Mouse (Mus musculus): ENCODE measurements around the gene Mea1. TPM values are rescaled to one million over a fixed set of nuclear protein-coding genes. Genes with fewer than 3 reads are reported as not detected.
A peak's percentile ranks its signal among the peaks of the same experiment; 100 is the strongest.

Gene Mea1
- polyA plus RNA-seq, 1 experiment: 1,562 TPM

DNA sequence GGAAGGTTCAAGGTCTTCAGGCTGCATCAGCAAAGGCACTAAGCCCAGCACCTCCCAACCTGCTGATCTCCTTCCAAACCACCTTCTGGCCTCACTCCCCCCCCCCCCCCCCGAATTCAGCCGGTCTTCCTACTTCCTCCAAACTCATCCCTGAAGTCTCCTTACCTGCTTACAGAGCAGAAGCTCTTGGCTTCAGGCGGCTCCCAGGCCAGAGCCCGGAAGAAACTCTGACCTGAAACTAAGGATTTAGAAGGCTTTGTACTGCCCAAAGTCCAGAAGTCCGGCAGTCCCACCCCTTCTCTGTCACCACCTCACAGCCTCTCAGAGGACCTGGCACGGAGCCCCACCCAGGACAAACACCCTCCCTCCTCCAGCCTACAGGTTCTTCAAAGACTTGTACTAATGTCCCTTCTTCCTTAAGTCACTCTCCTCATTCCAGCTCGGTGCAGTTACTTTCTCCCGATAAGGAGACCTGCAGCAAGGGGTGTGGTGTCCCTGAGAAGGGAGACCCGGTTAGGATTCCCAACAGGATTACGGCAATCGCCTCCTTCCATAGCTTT is 33.6 kb upstream of the Mea1 start:
- Histone ChIP-seq H3K4me1 (ENCODE audit: control insufficient read depth, insufficient read depth, low read length) (peaks cover 7% of the 10 kb centered on the region), H3K4me3 (ENCODE audit: control insufficient read depth, low read depth, low read length) (peak overlapping the region; percentile 90), H3K36me3 (ENCODE audit: control insufficient read depth, insufficient read depth, low read length) (no peaks in the 10 kb centered on the region), H3K27ac (ENCODE audit: control insufficient read depth, insufficient read depth, low read depth, low read length) (peak overlapping the region; percentile 86), H3K27me3 (ENCODE audit: control insufficient read depth, insufficient read depth, low read length) (no peaks in the 10 kb centered on the region)
- TF ChIP-seq POLR2A (IDR thresholded peaks at IDR 0.05; ENCODE audit: control insufficient read depth, low read depth, low read length): no peak
- TF ChIP-seq CTCF (IDR thresholded peaks at IDR 0.05; ENCODE audit: control insufficient read depth, insufficient read depth, insufficient replicate concordance, low read depth, low read length): no peak

DNA sequence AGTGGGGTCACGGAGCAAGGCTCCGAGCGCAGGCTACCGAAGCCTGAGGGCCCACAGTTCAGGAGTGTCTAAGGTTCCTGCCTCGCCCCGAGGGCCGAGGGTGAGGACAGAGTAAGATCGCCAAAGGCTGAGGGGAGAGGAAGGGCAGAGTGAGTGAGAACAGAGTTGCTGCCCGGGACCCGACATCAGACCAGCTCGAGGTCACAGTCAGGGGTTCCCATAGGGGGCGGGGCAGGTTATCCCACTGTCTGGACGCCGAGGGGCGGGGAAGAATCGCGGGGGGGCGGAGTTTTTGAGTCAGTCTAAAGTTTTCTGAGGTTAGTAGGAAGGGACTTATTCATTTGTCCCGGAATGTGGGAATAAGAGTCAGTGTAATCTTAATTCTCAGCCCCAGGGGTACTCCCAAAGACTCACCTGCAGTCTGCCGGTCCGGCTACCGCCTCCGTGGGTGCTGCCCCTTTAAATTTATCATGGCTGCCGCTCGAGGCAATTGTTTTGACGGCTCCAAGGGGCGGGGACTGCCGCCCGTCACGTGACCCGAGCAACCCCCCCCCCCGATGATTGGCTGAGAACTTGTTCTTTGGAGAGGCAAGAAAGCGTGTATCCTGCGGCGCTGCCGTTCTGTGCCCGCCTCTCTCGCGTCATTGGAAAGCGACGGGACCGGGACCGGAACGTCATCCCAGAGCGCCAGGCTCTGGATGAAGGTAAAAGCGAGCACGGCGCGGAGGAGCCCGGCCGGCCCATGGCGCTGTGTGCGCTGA is 32.9 kb upstream of the Mea1 start, which contains the start of the genes Klc4 and Mrpl2:
Gene Klc4 (minus strand): TSS at position 462 of the 761 bp plus-strand sequence.
Gene Mrpl2 (plus strand): TSS at position 669 of the 761 bp plus-strand sequence.
- TF ChIP-seq CTCF (IDR thresholded peaks at IDR 0.05; ENCODE audit: control insufficient read depth, insufficient read depth, insufficient replicate concordance, low read depth, low read length) (no peak), POLR2A (IDR thresholded peaks at IDR 0.05; ENCODE audit: control insufficient read depth, low read depth, low read length) (peak; percentile 88)
- Histone ChIP-seq H3K27me3 (ENCODE audit: control insufficient read depth, insufficient read depth, low read length) (no peaks in the 10 kb centered on the region), H3K4me1 (ENCODE audit: control insufficient read depth, insufficient read depth, low read length) (peaks cover 11% of the 10 kb centered on the region), H3K27ac (ENCODE audit: control insufficient read depth, insufficient read depth, low read depth, low read length) (peak within 1 kb of the TSS; percentile 86), H3K36me3 (ENCODE audit: control insufficient read depth, insufficient read depth, low read length) (no peaks in the 10 kb centered on the region), H3K4me3 (ENCODE audit: control insufficient read depth, low read depth, low read length) (peak within 1 kb of the TSS; percentile 90)

DNA sequence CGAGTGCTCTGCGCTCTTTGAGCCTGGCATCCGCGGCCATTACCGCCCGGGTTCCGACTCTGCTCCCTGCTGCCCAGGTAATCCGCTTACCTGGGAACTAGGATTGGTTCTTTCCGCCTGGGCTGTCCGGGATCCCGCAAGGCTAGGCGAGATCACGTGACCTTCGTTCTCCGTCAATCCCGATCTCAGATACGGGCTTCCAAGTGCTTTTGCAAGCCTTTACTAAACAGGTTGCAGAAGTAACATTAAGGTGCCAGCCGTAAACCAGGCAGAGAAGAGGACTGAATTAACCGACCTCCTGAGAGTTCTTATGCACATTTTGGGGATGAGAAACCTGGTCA is 32.3 kb upstream of the Mea1 start:
- Histone ChIP-seq H3K4me1 (ENCODE audit: control insufficient read depth, insufficient read depth, low read length) (peaks cover 17% of the 10 kb centered on the region), H3K4me3 (ENCODE audit: control insufficient read depth, low read depth, low read length) (peak overlapping the region; percentile 90), H3K27me3 (ENCODE audit: control insufficient read depth, insufficient read depth, low read length) (no peaks in the 10 kb centered on the region), H3K36me3 (ENCODE audit: control insufficient read depth, insufficient read depth, low read length) (no peaks in the 10 kb centered on the region), H3K27ac (ENCODE audit: control insufficient read depth, insufficient read depth, low read depth, low read length) (peak overlapping the region; percentile 25)
- no peak for TF ChIP-seq CTCF (IDR thresholded peaks at IDR 0.05; ENCODE audit: control insufficient read depth, insufficient read depth, insufficient replicate concordance, low read depth, low read length)
- TF ChIP-seq POLR2A (IDR thresholded peaks at IDR 0.05; ENCODE audit: control insufficient read depth, low read depth, low read length): no peak

DNA sequence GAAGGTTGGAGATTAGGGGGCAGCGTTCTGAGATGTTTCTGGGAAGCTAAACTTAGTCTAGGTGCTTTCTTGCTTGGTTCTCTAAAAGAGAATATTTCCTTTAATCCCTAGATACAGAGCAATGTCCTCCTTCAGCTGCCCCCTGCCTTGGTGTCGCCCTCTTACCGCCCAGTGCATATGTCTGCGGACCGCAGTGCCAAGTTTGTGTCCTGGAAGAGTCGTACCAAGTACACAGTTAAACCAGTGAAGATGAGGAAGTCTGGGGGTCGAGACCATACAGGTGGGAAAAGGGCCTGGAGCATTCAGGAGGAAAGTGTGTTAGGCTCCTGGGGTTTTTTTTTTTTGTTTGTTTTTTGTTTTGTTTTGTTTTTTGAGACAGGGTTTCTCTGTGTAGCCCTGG is 31.3 kb upstream of the Mea1 start:
- Histone ChIP-seq H3K36me3 (ENCODE audit: control insufficient read depth, insufficient read depth, low read length) (no peaks in the 10 kb centered on the region), H3K4me1 (ENCODE audit: control insufficient read depth, insufficient read depth, low read length) (peaks cover 23% of the 10 kb centered on the region), H3K27ac (ENCODE audit: control insufficient read depth, insufficient read depth, low read depth, low read length) (no peak overlapping the region), H3K4me3 (ENCODE audit: control insufficient read depth, low read depth, low read length) (no peak overlapping the region), H3K27me3 (ENCODE audit: control insufficient read depth, insufficient read depth, low read length) (no peaks in the 10 kb centered on the region)
- TF ChIP-seq POLR2A (IDR thresholded peaks at IDR 0.05; ENCODE audit: control insufficient read depth, low read depth, low read length) (no peak), CTCF (IDR thresholded peaks at IDR 0.05; ENCODE audit: control insufficient read depth, insufficient read depth, insufficient replicate concordance, low read depth, low read length) (no peak)

DNA sequence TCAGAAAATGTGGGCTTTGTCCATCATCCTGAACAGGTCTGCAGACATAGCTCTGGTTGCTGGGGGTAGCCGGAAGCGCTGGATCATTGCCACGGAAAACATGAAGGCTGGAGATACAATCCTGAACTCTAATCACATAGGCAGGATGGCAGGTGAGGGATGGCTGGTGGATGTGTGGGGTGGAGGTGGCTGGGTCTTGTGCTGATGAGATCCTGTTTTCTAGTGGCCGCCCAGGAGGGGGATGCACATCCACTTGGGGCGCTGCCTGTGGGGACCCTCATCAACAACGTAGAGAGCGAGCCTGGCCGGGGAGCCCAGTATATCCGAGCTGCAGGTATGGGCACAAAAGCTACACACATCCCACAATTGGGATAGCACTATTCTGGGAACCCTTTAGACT is 30.2 kb upstream of the Mea1 start:
- H3K4me1 ChIP-seq (ENCODE audit: control insufficient read depth, insufficient read depth, low read length): peaks cover 23% of the 10 kb centered on the region
- TF ChIP-seq CTCF (IDR thresholded peaks at IDR 0.05; ENCODE audit: control insufficient read depth, insufficient read depth, insufficient replicate concordance, low read depth, low read length) (no peak), POLR2A (IDR thresholded peaks at IDR 0.05; ENCODE audit: control insufficient read depth, low read depth, low read length) (no peak)
- H3K27ac ChIP-seq (ENCODE audit: control insufficient read depth, insufficient read depth, low read depth, low read length): no peak overlapping the region
- H3K4me3 ChIP-seq (ENCODE audit: control insufficient read depth, low read depth, low read length): no peak overlapping the region
- no peaks in the 10 kb centered on the region for H3K36me3 ChIP-seq (ENCODE audit: control insufficient read depth, insufficient read depth, low read length)
- H3K27me3 ChIP-seq (ENCODE audit: control insufficient read depth, insufficient read depth, low read length): no peaks in the 10 kb centered on the region

DNA sequence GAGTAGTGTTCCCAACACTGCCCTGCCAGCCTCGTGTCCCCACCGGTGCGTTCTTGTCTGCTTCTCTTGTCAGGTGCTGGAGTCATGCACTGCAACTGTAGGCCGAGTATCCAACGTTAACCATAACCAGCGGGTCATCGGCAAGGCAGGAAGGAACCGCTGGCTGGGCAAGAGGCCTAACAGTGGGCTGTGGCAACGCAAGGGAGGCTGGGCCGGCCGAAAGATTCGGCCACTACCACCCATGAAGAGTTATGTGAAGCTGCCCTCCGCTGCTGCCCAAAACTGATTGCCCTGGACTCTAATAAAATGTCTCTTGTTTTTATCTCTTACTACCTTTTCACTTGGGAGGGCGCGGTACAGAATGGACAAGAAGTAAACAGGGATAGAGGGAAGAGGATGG is 28.8 kb upstream of the Mea1 start:
- H3K4me1 ChIP-seq (ENCODE audit: control insufficient read depth, insufficient read depth, low read length): peaks cover 23% of the 10 kb centered on the region
- H3K4me3 ChIP-seq (ENCODE audit: control insufficient read depth, low read depth, low read length): peak overlapping the region; percentile 82
- H3K27me3 ChIP-seq (ENCODE audit: control insufficient read depth, insufficient read depth, low read length): no peaks in the 10 kb centered on the region
- no peaks in the 10 kb centered on the region for H3K36me3 ChIP-seq (ENCODE audit: control insufficient read depth, insufficient read depth, low read length)
- TF ChIP-seq POLR2A (IDR thresholded peaks at IDR 0.05; ENCODE audit: control insufficient read depth, low read depth, low read length): no peak
- TF ChIP-seq CTCF (IDR thresholded peaks at IDR 0.05; ENCODE audit: control insufficient read depth, insufficient read depth, insufficient replicate concordance, low read depth, low read length): no peak
- H3K27ac ChIP-seq (ENCODE audit: control insufficient read depth, insufficient read depth, low read depth, low read length): peak overlapping the region; percentile 52

DNA sequence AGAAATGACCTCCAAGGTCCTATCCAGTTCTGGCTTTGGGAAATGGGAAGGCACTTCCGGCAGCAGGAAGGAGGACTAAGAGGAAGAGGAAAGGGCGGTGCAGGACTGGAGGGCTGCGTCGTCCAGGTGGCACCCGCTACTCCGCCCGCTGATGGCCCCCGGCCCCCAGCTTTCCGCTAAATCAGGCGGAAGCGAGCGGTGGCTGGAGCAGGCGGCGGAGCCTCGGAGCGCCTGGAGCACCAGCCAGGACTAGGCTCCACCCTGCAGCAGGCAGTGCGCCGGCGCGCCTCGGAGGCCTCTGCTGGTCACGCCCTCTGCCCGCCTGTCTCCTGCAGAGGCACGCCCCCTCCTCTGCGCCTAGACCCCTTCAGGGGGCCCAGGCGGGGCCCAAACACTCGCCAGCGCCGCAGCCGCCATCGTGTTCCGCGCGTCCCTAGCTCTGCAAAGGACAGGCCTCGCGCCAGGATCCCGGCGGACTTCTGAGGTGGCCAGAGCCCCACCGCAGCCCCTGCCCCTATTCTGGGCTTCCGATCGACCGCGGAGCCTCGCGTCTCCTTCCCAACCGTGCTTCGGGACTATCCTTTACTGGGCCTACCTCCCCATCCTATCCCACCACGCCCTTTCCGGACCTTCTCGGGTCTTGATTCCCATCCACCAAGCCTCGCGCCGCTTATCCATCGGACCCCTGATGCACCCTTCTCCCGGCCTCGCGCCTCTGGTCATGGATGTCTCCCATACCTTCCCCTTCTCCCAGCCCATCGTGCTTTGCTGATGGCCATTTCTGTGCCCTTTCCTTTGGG is 28.2 kb upstream of the Mea1 start, which contains the start of gene Cul7:
Gene Cul7 (plus strand): TSS at position 106 of the 800 bp plus-strand sequence.
- Histone ChIP-seq H3K4me3 (ENCODE audit: control insufficient read depth, low read depth, low read length) (peak within 1 kb of the TSS; percentile 82), H3K4me1 (ENCODE audit: control insufficient read depth, insufficient read depth, low read length) (peaks cover 20% of the 10 kb centered on the region), H3K36me3 (ENCODE audit: control insufficient read depth, insufficient read depth, low read length) (no peaks in the 10 kb centered on the region), H3K27me3 (ENCODE audit: control insufficient read depth, insufficient read depth, low read length) (no peaks in the 10 kb centered on the region), H3K27ac (ENCODE audit: control insufficient read depth, insufficient read depth, low read depth, low read length) (peak within 1 kb of the TSS; percentile 61)
- TF ChIP-seq CTCF (IDR thresholded peaks at IDR 0.05; ENCODE audit: control insufficient read depth, insufficient read depth, insufficient replicate concordance, low read depth, low read length) (no peak), POLR2A (IDR thresholded peaks at IDR 0.05; ENCODE audit: control insufficient read depth, low read depth, low read length) (peak; percentile 61)
